Mouse (Mus musculus) forebrain, embryonic 14.5 days (tissue): Measurements from ENCODE around the gene Olfr539. TPM values are rescaled to one million over a fixed set of nuclear protein-coding genes. Genes with fewer than 3 reads are reported as not detected.
A peak's percentile ranks its signal among the peaks of the same experiment; 100 is the strongest.

Source experiments
- ATAC-seq: fragments of 200-750 bp; cut with Nextera tagmentation; 2 replicates; pipeline ENCODE4 v1.8.0; 2017; ENCODE audit warnings: mild to moderate bottlenecking, moderate library complexity
- DNase-seq: peaks from one replicate; pipeline ENCODE4 v3.0.0-alpha.2; 2015; ENCODE audit warnings: low spot score
- H3K27ac ChIP-seq: fragments of 300-500 bp; sonication (generic); 2 replicates; pipeline ENCODE4 v1.5.1; 2014; ENCODE audit warnings: low read depth, mild to moderate bottlenecking, control low read depth, low read length, moderate library complexity
- H3K27me3 ChIP-seq: fragments of 300-500 bp; sonication (generic); replicated peaks from 2 replicates; pipeline ENCODE4 v1.6.1; 2014; ENCODE audit warnings: low read length, control low read depth, mixed read lengths; ENCODE audit not compliant: control insufficient read depth, insufficient read depth
- H3K36me3 ChIP-seq: fragments of 300-500 bp; sonication (generic); 2 replicates; pipeline ENCODE4 v1.6.1; 2014; ENCODE audit warnings: low read length, control low read depth; ENCODE audit not compliant: control insufficient read depth, insufficient read depth
- H3K4me1 ChIP-seq: fragments of 300-500 bp; sonication (generic); 2 replicates; pipeline ENCODE4 v1.6.1; 2014; ENCODE audit warnings: antibody characterized with exemption, low read length, control low read depth; ENCODE audit not compliant: control insufficient read depth, insufficient read depth
- H3K4me2 ChIP-seq: fragments of 300-500 bp; sonication (generic); 2 replicates; pipeline ENCODE4 v1.6.1; 2014; ENCODE audit warnings: mild to moderate bottlenecking, control low read depth, low read length
- H3K4me3 ChIP-seq: fragments of 300-500 bp; sonication (generic); 2 replicates; pipeline ENCODE4 v1.5.1; 2014; ENCODE audit warnings: low read depth, low read length, control low read depth
- H3K9ac ChIP-seq: fragments of 300-500 bp; sonication (generic); 2 replicates; pipeline ENCODE4 v1.6.1; 2014; ENCODE audit warnings: mild to moderate bottlenecking, low read length, control low read depth, moderate library complexity
- H3K9me3 ChIP-seq: fragments of 300-500 bp; sonication (generic); replicated peaks from 2 replicates; pipeline ENCODE4 v1.6.1; 2016; ENCODE audit warnings: low read length, control low read depth, mixed read lengths; ENCODE audit not compliant: control insufficient read depth
- WGBS: fragments of 180-500 bp; shearing (Covaris S2); extraction: QIAGEN DNeasy Blood & Tissue Kit; methylation state at CpG from one replicate; pipeline ENCODE4 v1.1.7; 2014; 5-methylcytosine and 5-hydroxymethylcytosine counted together
- polyA plus RNA-seq: library from polyadenylated mRNA; unstranded; fragments of >200 nt; fragmentation: Nextera tagmentation; extraction: Ambion mirVana; gene quantifications from 2 replicates; pipeline ENCODE4 v1.2.1, GENCODE M21; 2014

Olfr539 gene
- polyA plus RNA-seq, 1 experiment from 2014 or later = not detected

GRCm38 (mm10) chr7:140706348-140706747 is 46.6 kb downstream of the Olfr539 start:
- ATAC-seq (peak; percentile 42; the same call in 1 of the 2 replicates), DNase-seq (peak; percentile 19)
- Histone ChIP-seq H3K4me2 (no peak overlapping the region), H3K27ac (no peak overlapping the region), H3K27me3 (no peaks in the 10 kb centered on the region), H3K9me3 (no peaks in the 10 kb centered on the region), H3K4me1 (no peaks in the 10 kb centered on the region), H3K36me3 (no peaks in the 10 kb centered on the region), H3K4me3 (no peak overlapping the region), H3K9ac (no peak overlapping the region)
- 10% methylated on average over 2 of the region's 2 CpGs for WGBS

- Histone ChIP-seq H3K4me1 (no peaks in the 10 kb centered on the region), H3K27ac (no peak overlapping the region), H3K9me3 (no peaks in the 10 kb centered on the region), H3K9ac (no peak overlapping the region), H3K27me3 (no peaks in the 10 kb centered on the region), H3K4me3 (no peak overlapping the region), H3K4me2 (no peak overlapping the region), H3K36me3 (no peaks in the 10 kb centered on the region)
- DNase-seq = no peak
- ATAC-seq = no peak
- 79% methylated on average over 6 of the region's 6 CpGs for WGBS
These were observed 48.0 kb downstream of the Olfr539 start for GRCm38 (mm10) chr7:140707536-140708284.

DNA sequence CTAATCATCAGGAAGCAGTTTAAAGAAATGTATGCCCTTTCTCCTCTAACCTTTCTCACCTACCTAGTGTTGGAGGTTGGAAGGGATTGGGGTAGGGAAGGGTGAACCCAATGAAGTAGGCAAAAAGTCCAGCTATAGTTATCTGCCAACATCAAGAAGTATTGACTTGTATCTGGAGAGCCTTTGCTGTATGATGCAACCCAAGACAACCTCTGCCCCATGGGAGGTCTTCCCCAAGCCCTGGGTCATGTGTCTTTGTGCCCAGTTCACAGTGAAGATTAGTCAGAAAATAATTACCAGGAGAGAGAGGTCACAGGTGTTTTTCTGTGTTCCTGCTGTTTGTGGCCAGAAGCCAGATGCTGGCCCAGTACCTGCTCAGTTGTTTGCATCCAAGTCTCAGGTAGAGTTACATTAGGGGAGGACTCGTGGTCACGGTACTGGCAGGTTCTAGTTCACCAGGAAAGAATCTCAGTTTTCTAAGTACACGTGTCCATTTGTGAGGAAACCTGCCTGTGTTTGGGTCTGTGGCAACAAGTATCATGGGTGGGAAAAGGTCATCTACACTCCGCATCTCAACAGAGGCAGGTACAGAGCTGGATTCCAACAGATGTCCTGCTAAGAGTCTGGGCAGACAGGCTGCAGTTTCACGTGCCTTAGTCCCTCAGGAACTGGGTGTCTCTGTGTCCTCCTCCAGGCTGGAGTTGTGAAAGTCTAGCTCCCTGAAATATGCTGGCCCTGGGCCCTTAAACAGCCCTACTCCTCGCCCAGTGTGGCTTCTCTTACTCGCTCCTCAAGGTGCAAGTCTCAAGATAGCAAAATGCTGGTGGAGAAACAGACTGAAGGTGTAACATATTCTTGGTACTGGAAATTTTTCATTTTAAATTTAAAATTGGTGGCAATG is 57.7 kb downstream of the Olfr539 start:
- DNase-seq (no peak), ATAC-seq (no peak)
- no peak overlapping the region for H3K4me2 ChIP-seq
- H3K9me3 ChIP-seq = no peaks in the 10 kb centered on the region
- WGBS = 79% methylated on average over 7 of the region's 7 CpGs
- no peak overlapping the region for H3K9ac ChIP-seq
- no peak overlapping the region for H3K27ac ChIP-seq
- H3K4me1 ChIP-seq = no peaks in the 10 kb centered on the region
- no peak overlapping the region for H3K4me3 ChIP-seq
- H3K36me3 ChIP-seq = no peaks in the 10 kb centered on the region
- no peaks in the 10 kb centered on the region for H3K27me3 ChIP-seq

GRCm38 (mm10) chr7:140721095-140721494 is 61.4 kb downstream of the Olfr539 start:
- no peaks in the 10 kb centered on the region for H3K4me1 ChIP-seq
- WGBS = 83% methylated on average over 6 of the region's 6 CpGs
- no peaks in the 10 kb centered on the region for H3K27me3 ChIP-seq
- DNase-seq (no peak), ATAC-seq (no peak)
- H3K36me3 ChIP-seq = no peaks in the 10 kb centered on the region
- H3K27ac ChIP-seq = no peak overlapping the region
- H3K4me2 ChIP-seq = no peak overlapping the region
- no peak overlapping the region for H3K4me3 ChIP-seq
- H3K9ac ChIP-seq = no peak overlapping the region
- no peaks in the 10 kb centered on the region for H3K9me3 ChIP-seq

DNA sequence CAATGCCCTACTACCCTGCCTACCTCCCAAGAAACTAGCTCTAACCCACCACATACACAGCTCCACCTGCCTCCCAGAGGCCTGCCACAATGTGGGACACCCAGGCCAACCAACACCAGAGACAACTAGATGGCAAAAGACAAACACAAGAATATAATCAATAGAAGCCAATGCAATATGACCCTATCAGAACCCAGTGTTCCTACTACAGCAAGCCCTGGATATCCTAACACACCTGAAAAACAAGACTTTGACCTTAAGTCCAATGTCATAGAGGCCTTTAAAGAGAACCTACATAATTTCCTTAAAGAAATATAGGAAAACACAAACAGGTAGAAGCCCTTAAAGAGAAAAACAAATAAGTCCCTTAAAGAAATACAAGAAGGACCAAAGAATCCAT is 65.8 kb downstream of the Olfr539 start:
- Histone ChIP-seq H3K36me3 (no peaks in the 10 kb centered on the region), H3K4me3 (no peak overlapping the region), H3K4me2 (no peak overlapping the region), H3K9ac (no peak overlapping the region), H3K27ac (no peak overlapping the region), H3K4me1 (no peaks in the 10 kb centered on the region), H3K9me3 (no peaks in the 10 kb centered on the region), H3K27me3 (no peaks in the 10 kb centered on the region)
- ATAC-seq (no peak), DNase-seq (no peak)

Other genes starting within 250 kb of the Olfr539 start
- not detected in 2 replicates for gene Olfr532, start 238.3 kb upstream of the Olfr539 start, polyA plus RNA-seq
- not detected in 2 replicates for gene Olfr533, start 196.6 kb upstream of the Olfr539 start, polyA plus RNA-seq
- not detected in 2 replicates for gene Olfr535, start 175.7 kb upstream of the Olfr539 start, polyA plus RNA-seq
- not detected in 2 replicates for gene Olfr536, start 152.5 kb upstream of the Olfr539 start, polyA plus RNA-seq
- not detected in 2 replicates for gene Olfr538, start 92.0 kb upstream of the Olfr539 start, polyA plus RNA-seq
- gene Olfr46, start 58.7 kb upstream of the Olfr539 start, polyA plus RNA-seq = not detected in 2 replicates
- not detected in 2 replicates for gene Olfr61, start 31.0 kb upstream of the Olfr539 start, polyA plus RNA-seq
- gene Olfr53, start 13.5 kb upstream of the Olfr539 start, polyA plus RNA-seq = not detected in 2 replicates
- not detected in 2 replicates for gene Olfr45, start 22.0 kb downstream of the Olfr539 start, polyA plus RNA-seq
- not detected in 2 replicates for gene Olfr541, start 37.3 kb downstream of the Olfr539 start, polyA plus RNA-seq
- not detected in 2 replicates for gene Cyp2e1, start 103.8 kb downstream of the Olfr539 start, polyA plus RNA-seq
- gene Syce1, start 127.9 kb downstream of the Olfr539 start, polyA plus RNA-seq = 0.23 and 0.45 TPM in 2 replicates
- gene Zfp941, start 162.2 kb downstream of the Olfr539 start, polyA plus RNA-seq = 12.3 and 13.6 TPM in 2 replicates
- gene Urah, start 175.1 kb downstream of the Olfr539 start, polyA plus RNA-seq = 0.41 TPM in 1 of 2 replicates, not detected in the other
- not detected in 2 replicates for gene Scgb1c1, start 185.6 kb downstream of the Olfr539 start, polyA plus RNA-seq
- gene Odf3, start 187.9 kb downstream of the Olfr539 start, polyA plus RNA-seq = not detected in 2 replicates
- not detected in 2 replicates for gene Gm45785, start 196.4 kb downstream of the Olfr539 start, polyA plus RNA-seq
- gene Ric8a, start 197.0 kb downstream of the Olfr539 start, polyA plus RNA-seq = 95.0 and 96.9 TPM in 2 replicates
- 47.2 and 53.3 TPM in 2 replicates for gene Bet1l, start 197.6 kb downstream of the Olfr539 start, polyA plus RNA-seq
- 262 and 286 TPM in 2 replicates for gene Psmd13, start 222.0 kb downstream of the Olfr539 start, polyA plus RNA-seq
- 28.2 and 29.5 TPM in 2 replicates for gene Sirt3, start 222.4 kb downstream of the Olfr539 start, polyA plus RNA-seq
- not detected in 2 replicates for gene Cox8b, start 240.5 kb downstream of the Olfr539 start, polyA plus RNA-seq